Mouse (Mus musculus) megakaryocyte-erythroid progenitor cell, adult 5 weeks (primary cell): ENCODE results near the gene Nrsn1. TPM values are rescaled to one million over a fixed set of nuclear protein-coding genes. Genes with fewer than 3 reads are reported as not detected.

Experiments used
- polyA plus RNA-seq: library from polyadenylated mRNA; stranded (reverse); fragments of >175 nt; gene quantifications from 2 replicates; pipeline ENCODE4 v1.2.3, GENCODE M21; 2012

The Nrsn1 gene
- not detected in 2 replicates for polyA plus RNA-seq

GRCm38 (mm10) chr13:25270402-25270801 lies at the start of gene Nrsn1:
Gene Nrsn1 (minus strand): TSS chr13:25270502.

Other genes with a start within 250 kb of the Nrsn1 start
- not detected in 2 replicates for gene Dcdc2a, start 214.5 kb downstream of the Nrsn1 start, polyA plus RNA-seq